Mouse (Mus musculus) midbrain, embryonic 14.5 days (tissue): Measurements from ENCODE around the gene Cnfn. TPM values are rescaled to one million over a fixed set of nuclear protein-coding genes. Genes with fewer than 3 reads are reported as not detected.
"Not testable (repeated sequence)": the region's sequence is repeated elsewhere in the genome, so short reads cannot be mapped to it uniquely, and the experiment has no call there.

ENCODE experiments used
- ATAC-seq: fragments of 200-750 bp; cut with Nextera tagmentation; 2 replicates; pipeline ENCODE4 v1.8.0; 2017; ENCODE audit warnings: moderate number of reproducible peaks, moderate library complexity; ENCODE audit not compliant: low FRiP score, low TSS enrichment
- DNase-seq: peaks from one replicate; pipeline ENCODE4 v3.0.0-alpha.2; 2015
- H3K27ac ChIP-seq: fragments of 300-500 bp; sonication (generic); replicated peaks from 2 replicates; pipeline ENCODE4 v1.5.1; 2014; ENCODE audit warnings: mild to moderate bottlenecking, low read depth, low read length, moderate library complexity
- H3K27me3 ChIP-seq: fragments of 300-500 bp; sonication (generic); 2 replicates; pipeline ENCODE4 v1.6.1; 2014; ENCODE audit warnings: low read length, control low read depth, mixed read lengths; ENCODE audit not compliant: control insufficient read depth, insufficient read depth
- H3K36me3 ChIP-seq: fragments of 300-500 bp; sonication (generic); 2 replicates; pipeline ENCODE4 v1.6.1; 2014; ENCODE audit warnings: low read length, control low read depth; ENCODE audit not compliant: control insufficient read depth, insufficient read depth
- H3K4me1 ChIP-seq: fragments of 300-500 bp; sonication (generic); 2 replicates; pipeline ENCODE4 v1.6.1; 2014; ENCODE audit warnings: mild to moderate bottlenecking, antibody characterized with exemption, low read length, control low read depth; ENCODE audit not compliant: control insufficient read depth, insufficient read depth
- H3K4me2 ChIP-seq: fragments of 300-500 bp; sonication (generic); 2 replicates; pipeline ENCODE4 v1.6.1; 2014; ENCODE audit warnings: mild to moderate bottlenecking, low read length, moderate library complexity
- H3K4me3 ChIP-seq: fragments of 300-500 bp; sonication (generic); replicated peaks from 2 replicates; pipeline ENCODE4 v1.5.1; 2014; ENCODE audit warnings: low read depth, low read length
- H3K9ac ChIP-seq: fragments of 300-500 bp; sonication (generic); replicated peaks from 2 replicates; pipeline ENCODE4 v1.6.1; 2014; ENCODE audit warnings: mild to moderate bottlenecking, low read length, moderate library complexity
- H3K9me3 ChIP-seq: fragments of 300-500 bp; sonication (generic); 2 replicates; pipeline ENCODE4 v1.6.1; 2016; ENCODE audit warnings: low read length, control low read depth, mixed read lengths; ENCODE audit not compliant: control insufficient read depth
- WGBS: fragments of 180-500 bp; shearing (Covaris S2); extraction: QIAGEN DNeasy Blood & Tissue Kit; methylation state at CpG from one replicate; pipeline ENCODE4 v1.1.7; 2014; 5-methylcytosine and 5-hydroxymethylcytosine counted together
- polyA plus RNA-seq: library from polyadenylated mRNA; unstranded; fragments of >200 nt; fragmentation: Nextera tagmentation; extraction: Ambion mirVana; gene quantifications from 2 replicates; pipeline ENCODE4 v1.2.1, GENCODE M21; 2014

Cnfn gene
- polyA plus RNA-seq, 1 experiment from 2014 or later = not detected

DNA sequence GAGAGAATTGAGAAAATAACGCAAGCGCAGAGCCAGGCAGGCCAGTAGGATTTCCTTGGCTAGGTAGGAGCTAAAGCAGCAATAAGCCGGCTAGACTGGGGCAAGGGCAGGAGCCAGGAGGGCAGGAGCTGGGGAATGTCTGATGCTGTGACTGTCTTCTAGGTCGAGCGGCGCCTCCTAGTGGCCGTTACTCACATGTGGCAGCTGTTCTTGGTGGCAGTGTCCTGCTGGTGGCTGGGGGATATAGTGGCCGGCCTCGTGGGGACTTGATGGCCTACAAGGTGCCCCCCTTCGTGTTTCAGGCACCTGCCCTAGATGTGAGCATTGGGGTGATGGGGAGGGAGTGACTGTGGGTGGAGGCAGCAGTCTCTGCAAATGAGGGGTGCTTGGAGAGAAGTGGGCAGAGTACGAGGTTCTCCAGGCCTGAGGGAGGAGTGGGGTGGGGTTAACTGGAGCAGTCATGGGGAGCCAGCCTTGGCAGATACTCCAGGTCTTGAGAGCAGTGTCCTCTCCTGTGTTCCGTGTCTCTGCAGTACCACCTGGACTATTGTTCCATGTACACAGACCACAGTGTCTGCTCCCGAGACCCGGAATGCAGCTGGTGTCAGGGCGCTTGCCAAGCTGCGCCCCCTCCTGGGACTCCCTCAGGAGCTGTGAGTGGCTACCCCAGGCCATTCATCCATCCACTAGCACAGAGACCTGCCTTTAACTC, 35.8 kb downstream of the Cnfn start:
- Histone ChIP-seq H3K27ac (no peak overlapping the region), H3K27me3 (no peaks in the 10 kb centered on the region), H3K4me3 (no peak overlapping the region), H3K4me2 (no peak overlapping the region), H3K9ac (no peak overlapping the region), H3K4me1 (no peaks in the 10 kb centered on the region), H3K9me3 (no peaks in the 10 kb centered on the region), H3K36me3 (peaks cover 59% of the 10 kb centered on the region)
- ATAC-seq = no peak; the same call in 1 of the 2 replicates
- peak; percentile 82 for DNase-seq
- WGBS = 41% methylated on average over 16 of the region's 16 CpGs

DNA sequence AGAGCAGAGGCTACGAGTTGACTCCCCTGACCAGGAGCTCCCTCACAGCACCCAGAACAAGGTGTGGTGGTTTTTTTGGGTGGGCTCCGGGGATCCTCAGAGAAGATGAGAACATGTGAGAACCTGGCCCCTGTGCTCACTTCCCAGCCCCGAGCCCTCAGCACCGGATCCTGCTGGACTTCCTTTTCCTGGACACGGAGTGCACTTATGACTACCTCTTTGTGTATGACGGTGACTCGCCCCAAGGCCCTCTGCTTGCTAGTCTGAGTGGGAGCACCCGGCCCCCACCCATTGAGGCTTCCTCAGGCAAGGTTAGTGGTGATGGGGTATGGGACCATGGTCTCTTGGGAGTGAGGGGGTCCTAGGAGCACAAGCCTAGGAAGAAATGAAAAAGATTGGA, 43.3 kb downstream of the Cnfn start:
- Histone ChIP-seq H3K4me3 (no peak overlapping the region), H3K27me3 (no peaks in the 10 kb centered on the region), H3K27ac (no peak overlapping the region), H3K36me3 (peaks cover 28% of the 10 kb centered on the region), H3K9ac (no peak overlapping the region), H3K4me2 (no peak overlapping the region), H3K9me3 (no peaks in the 10 kb centered on the region), H3K4me1 (peaks cover 7% of the 10 kb centered on the region; the same call in 1 of the 2 replicates)
- DNase-seq (no peak), ATAC-seq (no peak)
- WGBS = 90% methylated on average over 8 of the region's 8 CpGs

DNA sequence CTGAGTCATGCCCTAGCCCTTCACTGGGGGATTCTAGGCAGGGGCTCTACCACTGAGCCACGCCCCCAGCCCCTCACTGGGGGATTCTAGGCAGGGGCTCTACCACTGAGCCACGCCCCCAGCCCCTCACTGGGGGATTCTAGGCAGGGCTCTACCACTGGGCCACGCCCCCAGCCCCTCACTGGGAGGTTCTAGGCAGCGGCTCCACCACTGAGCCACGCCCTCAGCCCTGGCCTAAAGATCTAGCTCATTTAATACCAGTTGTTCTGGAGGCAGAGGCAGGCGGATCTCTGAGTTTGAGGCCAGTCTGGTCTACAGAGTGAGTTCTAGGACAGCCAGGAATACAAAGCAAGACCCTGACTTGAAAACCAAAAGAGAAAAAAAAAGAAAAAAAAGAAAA, 44.1 kb downstream of the Cnfn start:
- not testable (repeated sequence) for ATAC-seq, H3K4me1 ChIP-seq, H3K27me3 ChIP-seq, H3K9me3 ChIP-seq, DNase-seq, H3K4me2 ChIP-seq, H3K4me3 ChIP-seq, H3K9ac ChIP-seq, H3K27ac ChIP-seq
- H3K36me3 ChIP-seq = peaks cover 20% of the 10 kb centered on the region
- 93% methylated on average over 6 of the region's 6 CpGs for WGBS

DNA sequence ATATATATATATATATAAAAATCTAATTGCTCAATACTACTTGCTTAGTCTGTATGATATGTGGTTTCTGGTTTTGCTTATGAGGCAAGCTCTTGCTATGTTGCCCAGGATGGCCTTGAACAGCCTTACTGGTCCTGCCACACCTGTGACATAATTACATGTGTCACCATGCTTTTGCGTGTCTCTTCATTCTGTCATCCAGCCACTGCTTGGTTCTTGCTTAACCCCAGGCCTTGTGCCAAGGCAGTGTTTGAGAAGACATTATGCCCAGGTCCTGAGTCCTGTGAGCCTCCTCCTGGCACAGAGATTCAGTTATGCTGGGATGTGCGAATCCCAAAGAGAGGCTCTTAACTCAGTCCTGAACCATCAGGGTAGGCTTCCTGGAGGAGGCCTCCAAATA, 46.3 kb downstream of the Cnfn start:
- no peak overlapping the region for H3K27ac ChIP-seq
- no peak for ATAC-seq
- no peak overlapping the region for H3K4me2 ChIP-seq
- H3K4me1 ChIP-seq = peaks cover 9% of the 10 kb centered on the region; the same call in 1 of the 2 replicates
- H3K9me3 ChIP-seq = no peaks in the 10 kb centered on the region
- no peak for DNase-seq
- H3K4me3 ChIP-seq = no peak overlapping the region
- peaks cover 6% of the 10 kb centered on the region for H3K36me3 ChIP-seq
- 93% methylated on average over 2 of the region's 2 CpGs for WGBS
- H3K9ac ChIP-seq = no peak overlapping the region
- H3K27me3 ChIP-seq = no peaks in the 10 kb centered on the region

DNA sequence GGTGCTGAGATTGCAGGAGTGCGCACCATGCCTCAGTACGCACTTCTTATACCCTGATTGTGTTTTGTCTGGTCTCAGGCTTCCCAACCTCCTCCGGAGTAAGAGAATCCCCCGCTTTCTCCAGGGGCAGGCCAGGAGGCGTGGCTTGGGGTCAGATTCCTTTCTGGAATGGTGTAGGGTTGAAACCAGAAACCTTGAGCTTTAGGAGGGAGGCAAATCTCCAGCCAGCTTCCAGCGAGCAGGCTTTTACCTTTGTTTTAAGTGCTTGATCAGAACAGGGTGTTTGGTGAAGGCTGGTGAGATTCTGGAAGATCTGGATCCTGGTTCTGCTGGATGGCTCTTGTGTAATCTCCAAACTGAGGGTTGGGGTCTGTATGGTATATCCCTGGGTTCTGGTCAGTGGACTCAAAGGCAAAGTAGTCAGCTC, 47.5 kb downstream of the Cnfn start:
- H3K27me3 ChIP-seq = no peaks in the 10 kb centered on the region
- H3K27ac ChIP-seq = peak overlapping the region; percentile 32; the same call in 1 of the 2 replicates
- H3K36me3 ChIP-seq = no peaks in the 10 kb centered on the region
- ATAC-seq = no peak
- no peak overlapping the region for H3K4me3 ChIP-seq
- no peak overlapping the region for H3K9ac ChIP-seq
- H3K4me2 ChIP-seq = peak overlapping the region; percentile 20; the same call in 1 of the 2 replicates
- H3K9me3 ChIP-seq = no peaks in the 10 kb centered on the region
- WGBS = 9% methylated on average over 6 of the region's 6 CpGs
- H3K4me1 ChIP-seq = peaks cover 18% of the 10 kb centered on the region
- peak; percentile 40 for DNase-seq

Other genes starting within 250 kb of the Cnfn start
- gene Pou2f2, start 190.0 kb downstream of the Cnfn start, polyA plus RNA-seq = 40.6 and 46.7 TPM in 2 replicates
- gene Dedd2, start 149.1 kb downstream of the Cnfn start, polyA plus RNA-seq = 15.7 and 15.9 TPM in 2 replicates
- 2.5 TPM in 2 replicates for gene Zfp526, start 148.3 kb downstream of the Cnfn start, polyA plus RNA-seq
- gene Gsk3a, start 131.9 kb downstream of the Cnfn start, polyA plus RNA-seq = 20.7 and 26.0 TPM in 2 replicates
- 2.2 and 4.8 TPM in 2 replicates for gene Erf, start 119.0 kb downstream of the Cnfn start, polyA plus RNA-seq
- gene Cic, start 102.0 kb downstream of the Cnfn start, polyA plus RNA-seq = 47.3 and 52.0 TPM in 2 replicates
- 630 and 836 TPM in 2 replicates for gene Pafah1b3, start 71.7 kb downstream of the Cnfn start, polyA plus RNA-seq
- gene Prr19, start 68.3 kb downstream of the Cnfn start, polyA plus RNA-seq = 3.0 and 3.2 TPM in 2 replicates
- gene Tmem145, start 63.6 kb downstream of the Cnfn start, polyA plus RNA-seq = 68.6 and 77.8 TPM in 2 replicates
- gene Megf8, start 52.6 kb downstream of the Cnfn start, polyA plus RNA-seq = 21.6 and 23.2 TPM in 2 replicates
- 3.8 and 9.2 TPM in 2 replicates for gene Lipe, start 29.0 kb upstream of the Cnfn start, polyA plus RNA-seq
- 0.29 TPM in 1 of 2 replicates, not detected in the other for gene Cxcl17, start 43.2 kb upstream of the Cnfn start, polyA plus RNA-seq
- 0.24 and 0.63 TPM in 2 replicates for gene Ceacam1, start 107.9 kb upstream of the Cnfn start, polyA plus RNA-seq
- gene Ceacam2, start 170.1 kb upstream of the Cnfn start, polyA plus RNA-seq = 0.16 and 0.24 TPM in 2 replicates
- gene Erich4, start 246.2 kb upstream of the Cnfn start, polyA plus RNA-seq = not detected in 2 replicates
- 40.4 and 44.9 TPM in 2 replicates for gene Dmac2, start 249.7 kb upstream of the Cnfn start, polyA plus RNA-seq